Mouse (Mus musculus) MEL (cell line): ENCODE results near the gene Mmd. TPM values are rescaled to one million over a fixed set of nuclear protein-coding genes. Genes with fewer than 3 reads are reported as not detected.

Experiments
- DNase-seq: peaks from one replicate; pipeline ENCODE4 v3.0.0; 2011; ENCODE audit warnings: low read depth, low spot score
- H3K27ac ChIP-seq: 2 replicates; pipeline ENCODE4 v1.5.1; 2012; ENCODE audit warnings: low read depth, mild to moderate bottlenecking, control low read depth, low read length, moderate library complexity; ENCODE audit not compliant: control insufficient read depth
- H3K27me3 ChIP-seq, 2 experiments: fragments of 150-350 bp in 1 of 2; sonication (generic) in 1 of 2; 2 replicates each; pipeline ENCODE4 v1.6.1; 2012; ENCODE audit warnings: low read length in 2 of 2, mild to moderate bottlenecking in 2 of 2, improper control_type of control experiment in 1 of 2, moderate library complexity in 1 of 2; ENCODE audit not compliant: insufficient read depth in 2 of 2, control insufficient read depth in 1 of 2
- H3K36me3 ChIP-seq, 2 experiments: 2 replicates each; pipeline ENCODE4 v1.6.1; 2012 to 2014; ENCODE audit warnings: low read length in 2 of 2, improper control_type of control experiment in 1 of 2, inconsistent platforms in 1 of 2, mild to moderate bottlenecking in 1 of 2; ENCODE audit not compliant: insufficient read depth in 2 of 2, control insufficient read depth in 1 of 2
- H3K4me1 ChIP-seq, 2 experiments: fragments of 150-350 bp in 1 of 2; sonication (generic) in 1 of 2; 2 replicates each; pipeline ENCODE4 v1.6.1; 2012; ENCODE audit warnings: low read length in 2 of 2, improper control_type of control experiment in 1 of 2, mild to moderate bottlenecking in 1 of 2; ENCODE audit not compliant: insufficient read depth in 2 of 2, control insufficient read depth in 1 of 2
- H3K4me3 ChIP-seq, 2 experiments: fragments of 150-350 bp in 1 of 2; sonication (generic) in 1 of 2; 2 replicates each; pipeline ENCODE4 v1.5.1; 2012; ENCODE audit warnings: low read depth in 2 of 2, low read length in 2 of 2, mild to moderate bottlenecking in 2 of 2, moderate library complexity in 2 of 2, control low read depth in 1 of 2, improper control_type of control experiment in 1 of 2; ENCODE audit not compliant: control insufficient read depth in 1 of 2, insufficient read depth in 1 of 2
- H3K79me2 ChIP-seq: 2 replicates; pipeline ENCODE4 v1.6.1; 2012; ENCODE audit warnings: mild to moderate bottlenecking, low read length, moderate library complexity; ENCODE audit not compliant: control insufficient read depth, poor library complexity, insufficient read depth
- H3K9ac ChIP-seq: 2 replicates; pipeline ENCODE4 v1.6.1; 2012; ENCODE audit warnings: low read depth, mild to moderate bottlenecking, control low read depth, low read length, moderate library complexity; ENCODE audit not compliant: control insufficient read depth, poor library complexity, severe bottlenecking
- H3K9me3 ChIP-seq: fragments of 150-350 bp; sonication (generic); replicated peaks from 2 replicates; pipeline ENCODE4 v1.6.1; 2012; ENCODE audit warnings: mild to moderate bottlenecking, low read length, improper control_type of control experiment, moderate library complexity; ENCODE audit not compliant: insufficient read depth
- BHLHE40 ChIP-seq: IDR thresholded peaks from 2 replicates; pipeline ENCODE4 v1.6.1; 2012; ENCODE audit warnings: low read depth, mild to moderate bottlenecking, inconsistent platforms, low read length, improper control_type of control experiment, borderline replicate concordance
- E2F4 ChIP-seq: IDR thresholded peaks from 2 replicates; pipeline ENCODE4 v1.6.1; 2011; ENCODE audit warnings: low read depth, low read length, improper control_type of control experiment, borderline replicate concordance
- ELF1 ChIP-seq: IDR thresholded peaks from 2 replicates; pipeline ENCODE4 v1.6.1; 2014; ENCODE audit warnings: low read depth, mild to moderate bottlenecking, inconsistent platforms, low read length, improper control_type of control experiment, moderate library complexity
- EP300 ChIP-seq, 2 experiments: IDR thresholded peaks; 2 replicates each; pipeline ENCODE4 v1.6.1; 2011; ENCODE audit warnings: improper control_type of control experiment in 2 of 2, low read length in 2 of 2, low read depth in 1 of 2, mild to moderate bottlenecking in 1 of 2
- GABPA ChIP-seq: IDR thresholded peaks from 2 replicates; pipeline ENCODE4 v1.6.1; 2012; ENCODE audit warnings: low read depth, mild to moderate bottlenecking, inconsistent platforms, low read length, improper control_type of control experiment, moderate library complexity
- GATA1 ChIP-seq: IDR thresholded peaks from 2 replicates; pipeline ENCODE4 v1.6.1; 2011; ENCODE audit warnings: low read depth, low read length, improper control_type of control experiment
- HCFC1 ChIP-seq: IDR thresholded peaks from 2 replicates; pipeline ENCODE4 v1.6.1; 2012; ENCODE audit warnings: low read depth, mild to moderate bottlenecking, inconsistent platforms, low read length, improper control_type of control experiment, moderate library complexity
- JUND ChIP-seq: IDR thresholded peaks from 2 replicates; pipeline ENCODE4 v1.6.1; 2011; ENCODE audit warnings: low read depth, mild to moderate bottlenecking, improper control_type of control experiment, low read length
- KAT2A ChIP-seq: conservative IDR thresholded peaks from 2 replicates; pipeline ENCODE4 v1.6.1; 2012; ENCODE audit warnings: low read depth, low read length, improper control_type of control experiment, inconsistent platforms
- MAFK ChIP-seq: IDR thresholded peaks from 2 replicates; pipeline ENCODE4 v1.6.1; 2011; ENCODE audit warnings: low read depth, mild to moderate bottlenecking, low read length, improper control_type of control experiment, borderline replicate concordance
- MAX ChIP-seq: IDR thresholded peaks from 2 replicates; pipeline ENCODE4 v1.6.1; 2011; ENCODE audit warnings: low read length, improper control_type of control experiment
- MAZ ChIP-seq: IDR thresholded peaks from 2 replicates; pipeline ENCODE4 v1.6.1; 2012; ENCODE audit warnings: low read depth, mild to moderate bottlenecking, inconsistent platforms, low read length, improper control_type of control experiment
- MXI1 ChIP-seq: IDR thresholded peaks from 2 replicates; pipeline ENCODE4 v1.6.1; 2011; ENCODE audit warnings: mild to moderate bottlenecking, low read depth, low read length, improper control_type of control experiment
- MYB ChIP-seq: IDR thresholded peaks from 2 replicates; pipeline ENCODE4 v1.6.1; 2011; ENCODE audit warnings: mild to moderate bottlenecking, low read depth, low read length, improper control_type of control experiment
- MYC ChIP-seq: IDR thresholded peaks from 2 replicates; pipeline ENCODE4 v1.6.1; 2011; ENCODE audit warnings: low read depth, mild to moderate bottlenecking, low read length, improper control_type of control experiment, moderate library complexity
- NELFE ChIP-seq: IDR thresholded peaks from 2 replicates; pipeline ENCODE4 v1.6.1; 2011; ENCODE audit warnings: low read depth, low read length, improper control_type of control experiment
- USF2 ChIP-seq, 2 experiments: IDR thresholded peaks; 2 replicates each; pipeline ENCODE4 v1.6.1; 2011 to 2012; ENCODE audit warnings: improper control_type of control experiment in 2 of 2, low read length in 2 of 2, borderline replicate concordance in 1 of 2, inconsistent platforms in 1 of 2, low read depth in 1 of 2, mild to moderate bottlenecking in 1 of 2; ENCODE audit not compliant: insufficient read depth in 1 of 2
- ZKSCAN1 ChIP-seq: IDR thresholded peaks from 2 replicates; pipeline ENCODE4 v1.6.1; 2012; ENCODE audit warnings: low read depth, mild to moderate bottlenecking, inconsistent platforms, low read length, improper control_type of control experiment, moderate library complexity
- polyA plus RNA-seq, 2 experiments: library from polyadenylated mRNA; stranded (reverse) in 1 of 2; unstranded in 1 of 2; fragments of >175 nt in 1 of 2; fragments of >200 nt in 1 of 2; gene quantifications; 2 replicates each; pipeline versions ENCODE4 v1.2.1 to v1.2.4; 2012; ENCODE audit warnings: low replicate concordance in 2 of 2, low read depth in 1 of 2; ENCODE audit not compliant: insufficient read length in 2 of 2, insufficient read depth in 1 of 2, missing spikeins in 1 of 2
- total RNA-seq: library from RNA; depleted of rRNA; stranded (reverse); fragments of 300-350 nt; gene quantifications from 2 replicates; pipeline ENCODE4 v1.2.3, GENCODE M21; 2012

The Mmd gene
- total and polyA plus RNA-seq, 3 experiments: 7.4 to 15.5 TPM; not detected in 1

GRCm38 (mm10) chr11:90241874-90242273 is 7.4 kb upstream of the Mmd start:
- no peak overlapping the region for H3K4me3 ChIP-seq
- H3K27me3 ChIP-seq: peaks cover 5 to 8% of the 10 kb centered on the region in 2 experiments
- no peaks in the 10 kb centered on the region for H3K79me2 ChIP-seq
- no peak for DNase-seq
- no peaks in the 10 kb centered on the region; a peak in 1 of 4 replicates for H3K4me1 ChIP-seq
- no peak overlapping the region for H3K9ac ChIP-seq
- H3K36me3 ChIP-seq: no peaks in the 10 kb centered on the region; a peak in 1 of 4 replicates
- H3K27ac ChIP-seq: no peak overlapping the region
- TF ChIP-seq JUND (no peak), MAFK (no peak), GABPA (no peak), MXI1 (no peak)
- no peaks in the 10 kb centered on the region for H3K9me3 ChIP-seq

- Histone ChIP-seq H3K79me2 (no peaks in the 10 kb centered on the region), H3K4me1 (peaks cover 0 to 4% of the 10 kb centered on the region in 2 experiments; a peak in 3 of 4 replicates), H3K27me3 (peaks cover 5 to 6% of the 10 kb centered on the region in 2 experiments), H3K9ac (no peak overlapping the region), H3K36me3 (peaks cover 0 to 3% of the 10 kb centered on the region in 2 experiments; a peak in 2 of 4 replicates), H3K9me3 (no peaks in the 10 kb centered on the region), H3K27ac (no peak overlapping the region), H3K4me3 (no peak overlapping the region)
- TF ChIP-seq NELFE (no peak), ELF1 (no peak), EP300 (IDR thresholded peaks at IDR 0.05; ENCODE audit: low read depth in 1 of 2, low read length in 2 of 2) (no peak), GATA1 (no peak), E2F4 (no peak), MYB (no peak), HCFC1 (no peak)
- DNase-seq: no peak
Measured at GRCm38 (mm10) chr11:90243300-90243699, 6.0 kb upstream of the Mmd start.

- H3K27ac ChIP-seq: no peak overlapping the region
- peaks cover 2 to 15% of the 10 kb centered on the region in 2 experiments for H3K4me1 ChIP-seq
- peaks cover 0 to 14% of the 10 kb centered on the region in 2 experiments; a peak in 2 of 4 replicates for H3K36me3 ChIP-seq
- H3K9me3 ChIP-seq: no peaks in the 10 kb centered on the region
- H3K27me3 ChIP-seq: peaks cover 0 to 3% of the 10 kb centered on the region in 2 experiments; a peak in 2 of 4 replicates
- no peak for DNase-seq
- H3K9ac ChIP-seq: no peak overlapping the region
- peaks cover 5% of the 10 kb centered on the region for H3K79me2 ChIP-seq
- no peak overlapping the region for H3K4me3 ChIP-seq
- TF ChIP-seq MYC (no peak), MYB (no peak), KAT2A (no peak), USF2 (IDR thresholded peaks at IDR 0.05; ENCODE audit: borderline replicate concordance in 1 of 2, insufficient read depth in 1 of 2, low read depth in 1 of 2, low read length in 2 of 2) (no peak), GATA1 (no peak), BHLHE40 (no peak), ELF1 (no peak), MAX (no peak), E2F4 (no peak), ZKSCAN1 (no peak), MAZ (no peak)
Measured at GRCm38 (mm10) chr11:90245630-90246029, 3.6 kb upstream of the Mmd start.
